Mouse (Mus musculus) midbrain, embryonic 11.5 days (tissue): ENCODE data around the gene Tmem189. TPM values are rescaled to one million over a fixed set of nuclear protein-coding genes. Genes with fewer than 3 reads are reported as not detected.
"Not testable (repeated sequence)": the region's sequence is repeated elsewhere in the genome, so short reads cannot be mapped to it uniquely, and the experiment has no call there.

Experiments
- ATAC-seq: fragments of 200-750 bp; cut with Nextera tagmentation; 2 replicates; pipeline ENCODE4 v1.8.0; 2017; ENCODE audit warnings: moderate TSS enrichment, moderate library complexity; ENCODE audit not compliant: low FRiP score
- DNase-seq: peaks from one replicate; pipeline ENCODE4 v3.0.0; 2015; ENCODE audit warnings: low spot score; ENCODE audit errors: missing footprints
- H3K27ac ChIP-seq: fragments of 300-500 bp; sonication (generic); 2 replicates; pipeline ENCODE4 v1.5.1; 2014; ENCODE audit warnings: low read depth, low read length
- H3K27me3 ChIP-seq: fragments of 300-500 bp; sonication (generic); 2 replicates; pipeline ENCODE4 v1.6.1; 2014; ENCODE audit warnings: mild to moderate bottlenecking, low read length, moderate library complexity, mixed read lengths; ENCODE audit not compliant: control insufficient read depth, insufficient read depth
- H3K36me3 ChIP-seq: fragments of 300-500 bp; sonication (generic); 2 replicates; pipeline ENCODE4 v1.6.1; 2014; ENCODE audit warnings: mild to moderate bottlenecking, low read length, moderate library complexity, mixed read lengths; ENCODE audit not compliant: control insufficient read depth, insufficient read depth
- H3K4me1 ChIP-seq: fragments of 300-500 bp; sonication (generic); 2 replicates; pipeline ENCODE4 v1.6.1; 2014; ENCODE audit warnings: low read length; ENCODE audit not compliant: control insufficient read depth, insufficient read depth
- H3K4me2 ChIP-seq: fragments of 300-500 bp; sonication (generic); 2 replicates; pipeline ENCODE4 v1.6.1; 2014; ENCODE audit warnings: mild to moderate bottlenecking, moderate library complexity
- H3K4me3 ChIP-seq: fragments of 300-500 bp; sonication (generic); 2 replicates; pipeline ENCODE4 v1.5.1; 2014; ENCODE audit warnings: low read depth, low read length
- H3K9ac ChIP-seq: fragments of 300-500 bp; sonication (generic); 2 replicates; pipeline ENCODE4 v1.6.1; 2014; ENCODE audit warnings: low read length
- H3K9me3 ChIP-seq: fragments of 300-500 bp; sonication (generic); 2 replicates; pipeline ENCODE4 v1.6.1; 2016; ENCODE audit warnings: low read length; ENCODE audit not compliant: control insufficient read depth
- WGBS: fragments of 180-500 bp; shearing (Covaris S2); extraction: QIAGEN DNeasy Blood & Tissue Kit; methylation state at CpG from one replicate; pipeline ENCODE4 v1.1.7; 2014; 5-methylcytosine and 5-hydroxymethylcytosine counted together
- polyA plus RNA-seq: library from polyadenylated mRNA; unstranded; fragments of >200 nt; fragmentation: Nextera tagmentation; extraction: Ambion mirVana; gene quantifications from 2 replicates; pipeline ENCODE4 v1.2.1, GENCODE M21; 2014

Tmem189 gene
- polyA plus RNA-seq, 1 experiment from 2014 or later, result 31.5 TPM

DNA sequence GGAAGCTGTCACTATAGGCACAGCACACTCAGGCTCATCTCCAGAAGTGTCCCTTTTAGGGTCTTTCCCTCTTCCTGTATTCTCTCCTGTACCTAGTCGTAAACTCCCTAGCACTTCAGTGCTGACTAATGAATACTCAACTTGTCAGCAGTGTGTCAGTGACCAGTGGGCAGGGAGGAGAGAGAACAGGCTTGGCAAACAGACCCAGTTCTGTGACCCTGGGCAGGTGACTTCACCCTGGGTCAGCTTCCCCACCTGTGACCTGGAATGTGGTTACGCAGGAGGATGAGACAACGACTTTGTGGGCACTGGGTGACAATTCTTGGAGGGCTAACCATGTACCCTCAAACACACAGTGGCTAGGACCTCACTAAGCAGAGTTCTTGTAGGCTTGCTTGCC, 72.6 kb downstream of the Tmem189 start:
- H3K36me3 ChIP-seq, result peaks cover 27% of the 10 kb centered on the region
- no peak for ATAC-seq
- 97% methylated on average over 3 of the region's 3 CpGs for WGBS
- H3K9ac ChIP-seq, result no peak overlapping the region
- no peak for DNase-seq
- H3K27me3 ChIP-seq, result no peaks in the 10 kb centered on the region
- no peak overlapping the region for H3K27ac ChIP-seq
- no peaks in the 10 kb centered on the region for H3K9me3 ChIP-seq
- H3K4me3 ChIP-seq, result no peak overlapping the region
- peaks cover 6% of the 10 kb centered on the region for H3K4me1 ChIP-seq
- H3K4me2 ChIP-seq, result no peak overlapping the region

DNA sequence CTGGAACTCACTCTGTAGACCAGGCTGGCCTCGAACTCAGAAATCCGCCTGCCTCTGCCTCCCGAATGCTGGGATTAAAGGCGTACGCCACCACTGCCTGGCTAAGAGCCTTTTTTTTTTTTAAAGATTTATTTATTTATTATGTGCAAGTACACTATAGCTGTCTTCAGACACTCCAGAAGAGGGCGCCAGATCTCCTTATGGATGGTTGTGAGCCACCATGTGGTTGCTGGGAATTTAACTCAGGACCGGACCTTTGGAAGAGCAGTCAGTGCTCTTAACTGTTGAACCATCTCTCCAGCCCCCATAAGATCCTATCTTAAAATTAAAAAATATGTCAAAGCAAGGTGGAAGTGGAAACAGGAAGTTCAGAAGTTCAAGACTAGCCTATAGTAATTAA, 76.3 kb downstream of the Tmem189 start:
- DNase-seq, H3K4me2 ChIP-seq, H3K27ac ChIP-seq, H3K27me3 ChIP-seq, H3K4me1 ChIP-seq, ATAC-seq, H3K9me3 ChIP-seq, H3K4me3 ChIP-seq, H3K9ac ChIP-seq: not testable (repeated sequence)
- H3K36me3 ChIP-seq, result peaks cover 32% of the 10 kb centered on the region
- WGBS, result 92% methylated on average over 5 of the region's 7 CpGs

DNA sequence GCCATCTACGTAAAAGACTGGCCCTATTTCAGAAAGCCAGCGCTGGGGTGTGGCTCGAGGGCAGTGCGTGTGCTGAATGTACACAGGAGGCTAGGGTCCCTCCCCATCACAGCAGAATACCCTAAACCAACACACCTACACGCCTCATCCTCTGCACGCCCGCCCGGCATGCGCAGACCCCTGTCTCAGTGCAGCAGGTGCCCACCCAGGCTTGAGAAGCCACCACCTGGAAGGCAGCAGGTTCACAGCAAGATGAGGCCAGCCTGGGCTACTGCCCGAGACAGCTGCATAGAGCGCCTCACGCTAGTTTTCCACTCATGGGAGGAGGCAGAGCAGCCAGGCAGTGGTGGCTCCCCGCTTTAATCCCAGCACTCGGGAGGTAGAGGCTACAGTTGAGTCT, 77.5 kb downstream of the Tmem189 start:
- Histone ChIP-seq H3K9ac (no peak overlapping the region), H3K27me3 (no peaks in the 10 kb centered on the region), H3K36me3 (peaks cover 32% of the 10 kb centered on the region), H3K4me1 (peaks cover 1% of the 10 kb centered on the region; the same call in 1 of the 2 replicates), H3K4me3 (no peak overlapping the region), H3K4me2 (no peak overlapping the region), H3K27ac (no peak overlapping the region), H3K9me3 (no peaks in the 10 kb centered on the region)
- WGBS, result 93% methylated on average over 14 of the region's 14 CpGs
- DNase-seq, result no peak
- ATAC-seq, result no peak

DNA sequence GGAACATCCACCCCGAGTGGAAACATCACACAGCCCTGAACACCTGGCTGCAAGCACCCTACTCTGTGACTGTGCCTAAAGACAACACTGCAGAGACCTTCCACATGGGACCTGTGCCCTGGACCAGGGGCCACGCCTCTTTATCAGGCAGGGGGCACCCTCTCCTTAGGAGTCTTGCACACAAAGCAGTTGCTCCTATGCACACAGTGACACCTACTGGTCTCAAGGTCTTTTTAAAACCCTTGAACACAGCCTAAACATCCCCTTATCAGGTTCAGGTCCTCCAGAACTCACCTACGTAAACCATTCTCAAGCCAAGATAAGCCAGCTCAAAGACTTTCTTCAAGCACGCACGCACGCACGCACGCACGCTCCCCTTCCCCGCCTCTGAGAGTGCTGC, 78.3 kb downstream of the Tmem189 start:
- 94% methylated on average over 10 of the region's 10 CpGs for WGBS
- H3K27me3 ChIP-seq, result no peaks in the 10 kb centered on the region

DNA sequence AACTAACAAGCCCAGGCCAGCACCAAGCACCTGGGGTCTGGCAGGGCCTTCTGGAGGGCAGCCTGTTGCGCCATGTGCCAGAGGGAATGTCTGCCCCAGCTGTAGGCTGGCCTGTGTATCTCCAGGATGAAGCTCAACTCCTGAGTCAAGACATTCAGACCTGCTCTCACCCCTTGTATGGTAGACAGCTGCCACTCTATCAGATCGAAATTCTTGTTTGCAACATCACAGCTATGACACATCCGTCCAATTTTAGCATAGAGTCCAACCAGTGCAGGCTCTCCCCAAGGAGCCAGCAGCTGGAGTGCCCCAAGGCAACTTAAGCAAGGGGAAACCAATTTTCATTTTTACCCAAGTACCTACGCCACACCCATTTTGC, 82.9 kb downstream of the Tmem189 start:
- ATAC-seq (no peak), DNase-seq (no peak)
- Histone ChIP-seq H3K4me1 (no peaks in the 10 kb centered on the region), H3K4me3 (no peak overlapping the region), H3K4me2 (no peak overlapping the region), H3K27me3 (no peaks in the 10 kb centered on the region), H3K9ac (no peak overlapping the region), H3K36me3 (peaks cover 6% of the 10 kb centered on the region), H3K9me3 (no peaks in the 10 kb centered on the region), H3K27ac (no peak overlapping the region)
- WGBS, result 92% methylated on average over 4 of the region's 4 CpGs

More for the DNA sequence above, 78.3 kb downstream of the Tmem189 start:
- Histone ChIP-seq H3K36me3 (peaks cover 25% of the 10 kb centered on the region), H3K4me2 (no peak overlapping the region), H3K9ac (no peak overlapping the region), H3K9me3 (no peaks in the 10 kb centered on the region), H3K4me1 (no peaks in the 10 kb centered on the region), H3K27ac (no peak overlapping the region), H3K4me3 (no peak overlapping the region)
- ATAC-seq, result no peak
- DNase-seq, result no peak

DNA sequence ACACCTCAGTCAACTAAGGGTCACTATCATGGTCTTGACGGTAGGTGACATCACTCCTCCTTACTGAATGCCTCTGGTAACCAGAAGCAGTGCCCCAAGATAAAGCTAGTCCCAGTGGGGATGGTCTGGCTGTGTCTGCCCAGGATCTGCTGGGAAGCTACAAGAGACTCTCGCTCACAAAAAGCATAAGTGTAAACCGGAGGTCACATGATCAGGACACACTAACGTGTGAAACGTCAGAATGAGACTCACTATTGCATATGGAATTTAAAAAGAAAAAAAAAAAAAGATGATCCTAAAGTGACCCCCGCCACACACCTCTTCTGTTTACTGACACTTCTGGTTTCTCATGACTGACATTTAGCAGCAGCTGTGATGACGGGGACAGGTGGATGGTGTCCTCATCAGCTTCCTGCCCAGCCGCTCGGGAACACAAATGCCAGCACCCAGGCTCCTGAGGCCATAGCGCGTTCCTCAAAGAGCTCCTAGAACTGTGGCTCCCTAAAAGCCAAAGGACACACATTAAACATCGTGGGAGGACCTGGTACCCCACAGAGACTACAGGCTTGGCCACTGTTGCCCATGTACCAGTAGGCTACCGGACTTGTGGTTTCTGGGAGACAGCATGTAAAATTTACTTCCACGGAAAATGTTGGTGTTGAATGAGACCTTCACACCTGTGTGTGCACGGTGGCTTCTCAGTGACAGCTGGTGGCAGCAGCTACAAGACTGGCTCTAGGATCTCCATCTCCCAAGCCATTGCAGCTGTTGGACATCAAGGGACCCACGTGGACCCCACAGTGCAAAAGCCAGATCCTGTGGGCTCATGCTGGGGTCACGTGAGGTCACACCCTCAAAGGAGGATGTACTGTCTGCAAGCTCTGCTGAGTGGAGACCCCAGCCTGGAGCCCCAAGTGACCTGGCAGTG, 83.5 kb downstream of the Tmem189 start:
- Histone ChIP-seq H3K4me1 (no peaks in the 10 kb centered on the region), H3K27ac (no peak overlapping the region), H3K36me3 (peaks cover 6% of the 10 kb centered on the region), H3K9me3 (no peaks in the 10 kb centered on the region), H3K4me3 (no peak overlapping the region), H3K27me3 (no peaks in the 10 kb centered on the region), H3K9ac (no peak overlapping the region), H3K4me2 (no peak overlapping the region)
- DNase-seq (no peak), ATAC-seq (no peak)
- 84% methylated on average over 17 of the region's 17 CpGs for WGBS

DNA sequence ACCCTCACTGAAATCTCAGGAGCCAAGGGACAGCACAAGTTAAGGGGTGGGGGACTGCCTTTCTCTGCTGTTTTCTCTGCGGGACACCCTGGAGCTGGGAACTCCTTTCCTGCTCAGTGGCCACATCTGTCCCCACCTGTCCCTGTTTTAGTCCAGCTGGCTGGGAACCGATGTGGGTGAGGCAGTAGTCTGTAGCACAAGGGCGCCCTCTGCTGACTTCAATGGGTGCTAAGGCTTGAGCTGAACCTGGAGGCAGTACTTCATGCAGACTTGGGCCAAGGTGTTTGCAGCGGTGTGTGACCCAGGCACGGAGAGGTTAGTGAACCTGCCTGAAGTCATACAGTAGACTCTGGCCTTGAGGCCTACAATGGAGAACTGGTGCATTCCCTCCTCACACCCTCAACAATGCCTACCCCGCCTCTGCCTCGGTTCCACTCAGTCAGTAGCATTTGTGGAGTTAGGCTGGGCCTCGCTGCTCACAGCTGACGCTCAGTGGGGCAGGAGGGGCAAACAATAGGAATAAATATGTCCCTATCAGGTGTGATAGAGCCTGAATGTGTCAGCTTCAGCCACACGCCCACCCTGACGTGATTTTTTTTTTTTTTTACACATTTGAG, 84.3 kb downstream of the Tmem189 start:
- DNase-seq, result peak; percentile 97
- no peaks in the 10 kb centered on the region for H3K4me1 ChIP-seq
- ATAC-seq, result peak; percentile 65
- no peaks in the 10 kb centered on the region for H3K9me3 ChIP-seq
- no peak overlapping the region for H3K27ac ChIP-seq
- H3K9ac ChIP-seq, result no peak overlapping the region
- H3K4me2 ChIP-seq, result no peak overlapping the region
- 31% methylated on average over 11 of the region's 11 CpGs for WGBS
- peaks cover 6% of the 10 kb centered on the region for H3K36me3 ChIP-seq
- no peaks in the 10 kb centered on the region for H3K27me3 ChIP-seq
- H3K4me3 ChIP-seq, result no peak overlapping the region

DNA sequence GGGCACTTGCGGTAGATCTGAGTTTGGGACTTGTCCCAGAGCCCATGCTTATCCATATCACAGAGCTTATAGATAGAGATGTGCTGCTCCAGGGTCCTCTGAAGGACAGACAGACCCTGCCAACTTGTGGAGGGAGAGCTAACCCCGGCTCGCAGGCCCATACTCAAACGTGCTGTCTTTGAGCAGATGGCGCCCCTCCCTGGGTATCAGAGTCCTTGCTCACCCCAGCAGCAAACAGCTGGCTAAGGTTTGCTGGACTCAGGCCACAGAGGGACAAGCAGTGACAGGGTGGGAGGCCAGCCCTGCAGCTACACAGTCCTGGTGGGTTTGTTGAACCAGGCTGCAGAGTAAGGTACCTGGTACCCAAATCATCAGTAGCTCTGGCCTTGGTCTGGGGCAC, 86.6 kb downstream of the Tmem189 start:
- H3K4me1 ChIP-seq, result no peaks in the 10 kb centered on the region
- no peak overlapping the region for H3K27ac ChIP-seq
- H3K9ac ChIP-seq, result no peak overlapping the region
- no peak overlapping the region for H3K4me2 ChIP-seq
- H3K36me3 ChIP-seq, result no peaks in the 10 kb centered on the region; the same call in 1 of the 2 replicates
- ATAC-seq, result no peak
- DNase-seq, result no peak
- H3K27me3 ChIP-seq, result no peaks in the 10 kb centered on the region
- no peaks in the 10 kb centered on the region for H3K9me3 ChIP-seq
- no peak overlapping the region for H3K4me3 ChIP-seq
- 38% methylated on average over 5 of the region's 5 CpGs for WGBS

DNA sequence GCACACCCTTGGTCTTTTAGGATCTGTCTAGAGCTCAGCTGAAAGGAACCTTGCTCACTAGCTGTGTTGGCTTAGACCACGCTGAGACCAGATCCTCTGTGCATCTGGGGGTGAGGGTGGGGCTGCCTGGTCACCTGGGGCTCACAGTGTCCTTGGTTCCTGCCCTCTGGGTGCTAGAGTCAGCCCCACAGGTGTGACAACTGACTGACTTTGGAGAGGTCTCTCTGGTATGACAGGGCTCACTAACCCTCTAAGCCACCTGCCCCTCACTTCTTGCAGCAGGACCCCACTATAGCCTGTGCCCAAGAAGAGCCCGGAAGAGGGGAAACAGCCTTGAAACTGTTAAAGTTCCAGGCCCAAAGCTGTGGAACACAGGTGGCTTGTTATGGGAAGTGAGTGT, 87.3 kb downstream of the Tmem189 start:
- H3K27ac ChIP-seq, result no peak overlapping the region
- no peak overlapping the region for H3K4me2 ChIP-seq
- 78% methylated on average over 2 of the region's 2 CpGs for WGBS

More for the DNA sequence above, 87.3 kb downstream of the Tmem189 start:
- no peaks in the 10 kb centered on the region for H3K27me3 ChIP-seq
- no peaks in the 10 kb centered on the region for H3K9me3 ChIP-seq
- H3K4me1 ChIP-seq, result peaks cover 3% of the 10 kb centered on the region
- no peak overlapping the region for H3K4me3 ChIP-seq
- H3K9ac ChIP-seq, result no peak overlapping the region
- ATAC-seq, result no peak
- DNase-seq, result no peak
- no peaks in the 10 kb centered on the region; the same call in 1 of the 2 replicates for H3K36me3 ChIP-seq
